Mouse (Mus musculus): ENCODE measurements around the gene Slc37a2. TPM values are rescaled to one million over a fixed set of nuclear protein-coding genes. Genes with fewer than 3 reads are reported as not detected.
A peak's percentile ranks its signal among the peaks of the same experiment; 100 is the strongest.

Gene Slc37a2
- polyA plus RNA-seq, 1 experiment = 1.4 TPM

- no peak for DNase-seq (ENCODE audit: low read depth, low spot score)
- WGBS = 84% methylated on average over 1 of the region's 1 CpGs
These were observed 30.0 kb downstream of the Slc37a2 start for GRCm38 (mm10) chr9:37225581-37225980.

GRCm38 (mm10) chr9:37220755-37221154, 34.8 kb downstream of the Slc37a2 start:
- DNase-seq (ENCODE audit: low read depth, low spot score) = no peak
- 82% methylated on average over 8 of the region's 8 CpGs for WGBS

GRCm38 (mm10) chr9:37214327-37215060, 41.0 kb downstream of the Slc37a2 start:
- DNase-seq (ENCODE audit: low read depth, low spot score) = no peak
- 44% methylated on average over 9 of the region's 9 CpGs for WGBS

- no peak for DNase-seq (ENCODE audit: low read depth, low spot score)
- 80% methylated on average over 13 of the region's 13 CpGs for WGBS
These were observed 42.3 kb downstream of the Slc37a2 start for GRCm38 (mm10) chr9:37213060-37213738.

GRCm38 (mm10) chr9:37207929-37208411, 47.6 kb downstream of the Slc37a2 start, which contains the start of gene Tmem218:
Gene Tmem218, plus strand, starts transcription at chr9:37208223.
- peak; percentile 96 for DNase-seq (ENCODE audit: low read depth, low spot score)
- WGBS = under 1% methylated on average over 21 of the region's 21 CpGs

- WGBS = 16% methylated on average over 5 of the region's 5 CpGs
- no peak for DNase-seq (ENCODE audit: low read depth, low spot score)
These were observed 51.7 kb downstream of the Slc37a2 start for GRCm38 (mm10) chr9:37203884-37204283.

- no peak for DNase-seq (ENCODE audit: low read depth, low spot score)
- 83% methylated on average over 5 of the region's 5 CpGs for WGBS
These were observed 55.1 kb downstream of the Slc37a2 start for GRCm38 (mm10) chr9:37200414-37200813.

GRCm38 (mm10) chr9:37197067-37197466, 58.5 kb downstream of the Slc37a2 start:
- DNase-seq (ENCODE audit: low read depth, low spot score) = no peak
- WGBS = 77% methylated on average over 4 of the region's 4 CpGs

- DNase-seq (ENCODE audit: low read depth, low spot score) = no peak
- WGBS = 79% methylated on average over 3 of the region's 3 CpGs
These were observed 67.5 kb downstream of the Slc37a2 start for GRCm38 (mm10) chr9:37188024-37188423.

GRCm38 (mm10) chr9:37187407-37187806, 68.1 kb downstream of the Slc37a2 start:
- 68% methylated on average over 5 of the region's 5 CpGs for WGBS

GRCm38 (mm10) chr9:37183176-37183575, 72.4 kb downstream of the Slc37a2 start:
- DNase-seq (ENCODE audit: low read depth, low spot score) = no peak
- WGBS = 64% methylated on average over 2 of the region's 2 CpGs

More at GRCm38 (mm10) chr9:37187407-37187806, 68.1 kb downstream of the Slc37a2 start:
- DNase-seq (ENCODE audit: low read depth, low spot score) = no peak

- WGBS = 75% methylated on average over 5 of the region's 5 CpGs
- no peak for DNase-seq (ENCODE audit: low read depth, low spot score)
These were observed 73.9 kb downstream of the Slc37a2 start for GRCm38 (mm10) chr9:37181596-37181995.

- DNase-seq (ENCODE audit: low read depth, low spot score) = no peak
- 86% methylated on average over 4 of the region's 4 CpGs for WGBS
These were observed 75.9 kb downstream of the Slc37a2 start for GRCm38 (mm10) chr9:37179596-37179995.

GRCm38 (mm10) chr9:37178911-37179310, 76.6 kb downstream of the Slc37a2 start:
- no peak for DNase-seq (ENCODE audit: low read depth, low spot score)
- WGBS = 30% methylated on average over 4 of the region's 4 CpGs

Other genes starting within 250 kb of the Slc37a2 start
- 1.8 and 2.0 TPM in 2 replicates for gene Pknox2, start 108.3 kb downstream of the Slc37a2 start, polyA plus RNA-seq (2012; rRNA removed)
- 1.8 and 2.1 TPM in 2 replicates for gene Tmem218, start 47.5 kb downstream of the Slc37a2 start, polyA plus RNA-seq (2012; rRNA removed)
- 0.43 and 0.60 TPM in 2 replicates for gene Ccdc15, start 92.7 kb upstream of the Slc37a2 start, polyA plus RNA-seq (2012; rRNA removed)
- 0.25 and 0.27 TPM in 2 replicates for gene Hepacam, start 111.6 kb upstream of the Slc37a2 start, polyA plus RNA-seq (2012; rRNA removed)
- gene Robo4, start 146.2 kb upstream of the Slc37a2 start, polyA plus RNA-seq (2012; rRNA removed) = 6.5 and 8.2 TPM in 2 replicates
- 0.21 and 0.44 TPM in 2 replicates for gene Robo3, start 177.5 kb upstream of the Slc37a2 start, polyA plus RNA-seq (2012; rRNA removed)
- gene Msantd2, start 233.6 kb upstream of the Slc37a2 start, polyA plus RNA-seq (2012; rRNA removed) = 6.3 and 11.2 TPM in 2 replicates